12 mouse cellular contexts compared by ENCODE assay signal in the genomic region with DNA sequence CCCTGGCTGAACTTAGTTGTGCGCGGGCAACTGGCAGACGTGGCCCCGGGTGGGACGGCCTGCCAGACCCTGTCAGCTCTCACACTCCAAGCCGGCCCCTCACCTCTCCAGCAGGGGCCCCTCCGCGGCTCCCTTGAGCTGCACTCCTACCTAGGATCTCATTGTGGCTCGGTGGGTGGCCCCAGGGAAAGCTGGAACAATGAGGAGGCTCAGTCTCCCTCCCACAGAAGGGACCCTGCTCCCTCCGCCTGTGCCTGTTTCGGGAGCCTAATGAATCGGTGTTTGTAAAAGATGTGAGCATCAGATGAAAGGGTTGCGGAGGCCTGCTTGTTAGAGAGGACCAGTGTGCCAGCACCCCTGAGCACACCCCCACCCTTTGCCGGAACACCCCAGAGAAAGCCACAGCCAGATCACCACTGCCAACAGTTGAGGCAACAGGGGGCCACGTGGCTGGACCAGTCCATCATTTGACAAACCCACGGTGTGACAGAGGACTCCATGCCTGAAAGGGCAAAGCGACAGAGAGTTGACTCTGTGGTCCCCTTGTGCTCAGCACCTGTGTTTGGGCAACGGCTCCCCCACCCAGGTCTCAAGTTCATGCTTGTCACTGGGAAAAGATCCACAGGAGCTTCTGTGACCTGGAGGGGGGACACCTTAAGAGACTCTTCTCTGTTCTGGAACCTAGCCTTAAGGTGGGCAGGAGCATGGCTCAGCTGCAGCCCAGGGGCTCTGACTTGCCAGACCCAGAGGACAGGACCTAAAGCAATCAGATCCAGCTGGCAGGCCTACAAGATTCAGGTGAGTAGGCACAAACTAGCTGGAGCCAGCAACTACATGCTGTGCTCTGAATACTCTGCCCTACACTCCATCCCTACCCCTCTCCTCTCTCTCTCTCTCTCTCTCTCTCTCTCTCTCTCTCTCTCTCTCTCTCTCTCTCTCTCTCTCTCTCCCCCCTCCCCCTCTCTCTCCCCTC.
DNase-seq lines count a peak whose midpoint lies in the region; ATAC-seq lines count a peak whose summit lies in the region.
"Had no signal": no experiment of that assay in that cellular context is flagged by ENCODE, and none has a peak within 500 bp of the region (broad histone marks: within the 10 kb centered on the region; RNA-seq: fewer than 3 reads in every experiment).

No protein-coding gene starts in this region.

- ATAC-seq in embryonic facial prominence, embryonic 12.5 days (ENCODE audit: insufficient number of reproducible peaks, insufficient read depth, low FRiP score, low TSS enrichment) = 0 out of 2 replicates have a peak, but pooled peaks have one; percentile 42
- no peak for ATAC-seq in midbrain, embryonic 12.5 days (ENCODE audit: low FRiP score, low read depth)

- WGBS in heart, embryonic 10.5 days = 15% methylated on average over 18 of the region's 18 CpGs
- WGBS in embryonic facial prominence, embryonic 12.5 days = 8% methylated on average over 18 of the region's 18 CpGs
- 10% methylated on average over 18 of the region's 18 CpGs for WGBS in midbrain, embryonic 12.5 days

- no peaks in the 10 kb centered on the region for H3K36me3 ChIP-seq in heart, embryonic 10.5 days
- H3K36me3 ChIP-seq in embryonic facial prominence, embryonic 12.5 days = no peaks in the 10 kb centered on the region
- no peaks in the 10 kb centered on the region for H3K36me3 ChIP-seq in midbrain, embryonic 12.5 days
- H3K36me3 ChIP-seq: heart, embryonic 15.5 days had no signal

- H3K9ac ChIP-seq in embryonic facial prominence, embryonic 12.5 days = 0 out of 2 replicates have a peak overlapping the region, but pooled peaks have one; percentile 17
- no peak overlapping the region for H3K9ac ChIP-seq in midbrain, embryonic 12.5 days (replicated peaks)
- H3K9ac ChIP-seq: heart, embryonic 15.5 days; liver, embryonic 14.5 days had no signal

- peaks cover 45% of the 10 kb centered on the region for H3K4me1 ChIP-seq in heart, embryonic 10.5 days
- peaks cover 21% of the 10 kb centered on the region for H3K4me1 ChIP-seq in embryonic facial prominence, embryonic 12.5 days
- peaks cover 34% of the 10 kb centered on the region for H3K4me1 ChIP-seq in midbrain, embryonic 12.5 days

- no peak for DNase-seq in heart, embryonic 10.5 days (ENCODE audit: low spot score)
- DNase-seq in heart, adult 18-20 months = no peak
- DNase-seq in kidney, adult 18-20 months = peak; percentile 36
- DNase-seq in ovary, postnatal 14 days (ENCODE audit: low spot score) = no peak
- DNase-seq in adrenal gland, postnatal 25 days = no peak
- DNase-seq in adrenal gland, adult 8-10 months = no peak

- no peaks in the 10 kb centered on the region for H3K9me3 ChIP-seq in heart, embryonic 10.5 days
- no peaks in the 10 kb centered on the region for H3K9me3 ChIP-seq in embryonic facial prominence, embryonic 12.5 days
- H3K9me3 ChIP-seq in midbrain, embryonic 12.5 days = no peaks in the 10 kb centered on the region
- H3K9me3 ChIP-seq: heart, embryonic 15.5 days had no signal

- peak overlapping the region; percentile 14; the same call in 1 of the 2 replicates for H3K4me2 ChIP-seq in embryonic facial prominence, embryonic 12.5 days (replicated peaks)
- peak overlapping the region; percentile 23 for H3K4me2 ChIP-seq in midbrain, embryonic 12.5 days (replicated peaks)
- H3K4me2 ChIP-seq: heart, embryonic 15.5 days had no signal

- peaks cover 45% of the 10 kb centered on the region for H3K27me3 ChIP-seq in heart, embryonic 10.5 days (ENCODE audit: insufficient read depth, poor library complexity, severe bottlenecking)
- 0 out of 2 replicates have a peak, but pooled peaks cover 6% of the 10 kb centered on the region for H3K27me3 ChIP-seq in embryonic facial prominence, embryonic 12.5 days
- peaks cover 39% of the 10 kb centered on the region for H3K27me3 ChIP-seq in midbrain, embryonic 12.5 days

- peak overlapping the region; percentile 63 for H3K27ac ChIP-seq in heart, embryonic 10.5 days
- H3K27ac ChIP-seq in embryonic facial prominence, embryonic 12.5 days = peak overlapping the region; percentile 47; the same call in 1 of the 2 replicates
- H3K27ac ChIP-seq in midbrain, embryonic 12.5 days (replicated peaks) = no peak overlapping the region
- H3K27ac ChIP-seq: heart, embryonic 15.5 days; layer of hippocampus, adult 2 months; liver, embryonic 14.5 days had no signal

- H3K4me3 ChIP-seq in heart, embryonic 10.5 days = peak overlapping the region; percentile 38
- no peak overlapping the region for H3K4me3 ChIP-seq in embryonic facial prominence, embryonic 12.5 days
- no peak overlapping the region for H3K4me3 ChIP-seq in midbrain, embryonic 12.5 days
- H3K4me3 ChIP-seq: heart, embryonic 15.5 days; layer of hippocampus, adult 2 months; myocyte had no signal
